8 mouse cellular contexts compared by ENCODE assay signal in the genomic region with DNA sequence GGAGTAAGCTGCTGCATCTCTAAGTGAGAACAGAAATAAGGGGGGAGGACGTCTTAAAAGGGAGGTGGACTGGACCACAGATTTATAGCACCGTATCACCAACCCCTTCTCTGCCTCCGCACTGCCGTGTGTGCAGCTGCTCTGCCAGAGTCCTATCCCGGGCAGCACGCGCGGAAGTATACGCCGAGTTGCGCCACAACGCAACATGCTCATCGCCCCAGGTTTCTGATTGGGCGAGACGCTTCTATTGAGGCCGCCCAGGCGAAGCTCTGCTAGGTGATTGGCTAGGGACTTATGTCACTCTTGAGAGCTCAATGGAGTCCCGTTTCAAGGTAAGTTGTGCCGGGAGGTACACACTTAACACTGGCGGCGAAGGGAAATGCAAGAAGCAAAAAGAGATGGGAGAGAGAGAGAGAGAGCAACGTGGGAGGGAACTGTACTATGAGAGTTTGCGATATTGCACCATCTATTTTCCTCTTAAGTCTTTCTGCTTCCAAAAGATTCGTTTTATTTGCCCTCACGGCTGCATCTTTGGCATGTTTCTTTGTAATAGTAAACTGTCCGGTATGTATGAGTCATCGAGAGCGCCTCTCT. TPM values are rescaled to one million over a fixed set of nuclear protein-coding genes. Genes with fewer than 3 reads are reported as not detected.
A peak's percentile ranks its signal among the peaks of the same experiment; 100 is the strongest.
DNase-seq lines count a peak whose midpoint lies in the region.

No protein-coding gene starts in this region.

- DNase-seq in adrenal gland, postnatal 14 days, result peak; percentile 95
- peak; percentile 99 for DNase-seq in embryo, embryonic 11 days
- DNase-seq in gastrocnemius, postnatal 25 days, result peak; percentile 85
- DNase-seq in hindlimb bud, embryonic 11.5 days (ENCODE audit: extremely low spot score, low read depth, low spot score), result peak; percentile 95
- peak; percentile 97 for DNase-seq in left cerebral cortex, adult 11 months (ENCODE audit: low spot score)
- peak; percentile 80 for DNase-seq in lung, postnatal 14 days
- peak; percentile 99 for DNase-seq in retina, postnatal 1 day
- DNase-seq in urinary bladder, postnatal 4 days (ENCODE audit: low spot score in 2 of 2), result peak; percentile 87 to 89

RNA-seq across cellular contexts. Expression of a gene that starts 24.2 kb away (rescaled TPM):
- 1.8 and 7.3 TPM in 2 replicates for total RNA-seq in adrenal gland, postnatal 14 days (2021)
- total RNA-seq in gastrocnemius, postnatal 25 days (2021), result under 1 TPM; 0.56 to 0.74 TPM

Comparison
In these comparisons a context has a peak if more than half of its experiments do, and no peak if none do; other contexts are left out.
1. Peak in every context shown above with its lines: DNase-seq.